Mouse (Mus musculus) forebrain, embryonic 12.5 days (tissue): ENCODE results near the gene Kmt5c. TPM values are rescaled to one million over a fixed set of nuclear protein-coding genes. Genes with fewer than 3 reads are reported as not detected.

Experiments
- ATAC-seq: fragments of 200-750 bp; cut with Nextera tagmentation; 2 replicates; pipeline ENCODE4 v1.8.0; 2017; ENCODE audit warnings: moderate TSS enrichment; ENCODE audit not compliant: low FRiP score
- H3K27ac ChIP-seq: fragments of 300-500 bp; sonication (generic); 2 replicates; pipeline ENCODE4 v1.5.1; 2016; ENCODE audit warnings: mild to moderate bottlenecking
- H3K27me3 ChIP-seq: fragments of 300-500 bp; sonication (generic); 2 replicates; pipeline ENCODE4 v1.6.1; 2016; ENCODE audit warnings: mild to moderate bottlenecking
- H3K36me3 ChIP-seq: fragments of 300-500 bp; sonication (generic); replicated peaks from 2 replicates; pipeline ENCODE4 v1.6.1; 2016; ENCODE audit warnings: mild to moderate bottlenecking
- H3K4me1 ChIP-seq: fragments of 300-500 bp; sonication (generic); 2 replicates; pipeline ENCODE4 v1.6.1; 2016
- H3K4me2 ChIP-seq: fragments of 300-500 bp; sonication (generic); 2 replicates; pipeline ENCODE4 v1.6.1; 2016; ENCODE audit warnings: mild to moderate bottlenecking, moderate library complexity
- H3K4me3 ChIP-seq: fragments of 300-500 bp; sonication (generic); replicated peaks from 2 replicates; pipeline ENCODE4 v1.5.1; 2016; ENCODE audit warnings: mild to moderate bottlenecking
- H3K9ac ChIP-seq: fragments of 300-500 bp; sonication (generic); 2 replicates; pipeline ENCODE4 v1.6.1; 2016; ENCODE audit warnings: mild to moderate bottlenecking
- H3K9me3 ChIP-seq: fragments of 300-500 bp; sonication (generic); 2 replicates; pipeline ENCODE4 v1.6.1; 2016
- WGBS: fragments of 180-500 bp; shearing (Covaris S2); methylation state at CpG from one replicate; pipeline ENCODE4 v1.1.7; 2016; 5-methylcytosine and 5-hydroxymethylcytosine counted together
- polyA plus RNA-seq: library from polyadenylated mRNA; unstranded; fragments of >200 nt; fragmentation: Nextera tagmentation; extraction: Ambion mirVana; gene quantifications from 2 replicates; pipeline ENCODE4 v1.2.1, GENCODE M21; 2016

The Kmt5c gene
- polyA plus RNA-seq, 1 experiment from 2014 or later: 78.9 TPM

DNA sequence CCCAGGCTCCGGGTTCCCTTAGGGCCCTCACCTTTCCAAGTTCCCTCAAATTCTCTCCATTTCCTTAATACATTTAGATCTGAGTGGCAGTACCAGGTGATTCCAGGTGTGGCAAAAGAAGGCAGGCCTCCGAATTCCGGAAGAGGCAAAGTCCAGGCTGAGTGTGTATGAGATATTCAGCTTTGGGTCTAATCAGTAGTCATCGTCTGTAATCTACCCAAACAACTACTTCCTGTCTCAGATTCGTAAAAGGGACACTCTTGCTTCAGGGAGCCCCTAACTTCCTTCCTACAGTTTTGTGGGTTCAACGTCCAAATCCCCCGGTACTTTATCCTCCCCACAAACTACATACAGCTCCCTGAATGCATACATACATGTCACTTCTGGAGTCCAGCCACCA is 14.7 kb upstream of the Kmt5c start, which contains the start of gene Tmem150b:
Gene Tmem150b, minus strand, starts transcription at position 81 of the 400 bp plus-strand sequence.
- no peaks in the 10 kb centered on the region for H3K36me3 ChIP-seq
- H3K27ac ChIP-seq: no peak within 1 kb of the TSS
- no peak for ATAC-seq
- no peak within 1 kb of the TSS for H3K4me3 ChIP-seq
- 88% methylated on average over 7 of the region's 7 CpGs for WGBS
- H3K4me1 ChIP-seq: no peaks in the 10 kb centered on the region; the same call in 1 of the 2 replicates
- H3K27me3 ChIP-seq: no peaks in the 10 kb centered on the region
- no peak within 1 kb of the TSS for H3K4me2 ChIP-seq
- no peaks in the 10 kb centered on the region; the same call in 1 of the 2 replicates for H3K9me3 ChIP-seq
- no peak within 1 kb of the TSS; the same call in 1 of the 2 replicates for H3K9ac ChIP-seq

DNA sequence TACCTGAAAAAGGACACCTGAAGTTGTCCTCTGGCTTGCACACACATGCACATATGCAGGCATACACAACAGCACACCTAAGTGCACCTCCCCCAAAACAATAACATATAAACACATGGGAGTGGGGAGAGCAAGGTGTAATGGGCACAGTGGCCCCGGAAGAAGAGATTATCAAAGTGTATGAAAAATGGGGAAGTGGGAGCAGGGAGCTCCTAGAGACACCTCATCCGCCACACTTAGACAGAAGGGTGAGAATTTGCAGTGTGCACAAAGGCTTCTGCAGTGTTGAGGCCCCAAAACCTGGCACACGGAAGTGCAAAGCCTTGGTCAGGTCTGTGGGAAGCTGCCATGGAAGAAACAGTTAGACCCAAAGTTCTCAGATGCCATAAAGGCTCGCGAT is 8.8 kb upstream of the Kmt5c start:
- WGBS: 87% methylated on average over 5 of the region's 5 CpGs
- Histone ChIP-seq H3K27me3 (0 out of 2 replicates have a peak, but pooled peaks cover 2% of the 10 kb centered on the region), H3K36me3 (no peaks in the 10 kb centered on the region), H3K4me2 (no peak overlapping the region), H3K4me3 (no peak overlapping the region), H3K9me3 (no peaks in the 10 kb centered on the region; the same call in 1 of the 2 replicates), H3K4me1 (no peaks in the 10 kb centered on the region), H3K9ac (no peak overlapping the region), H3K27ac (no peak overlapping the region)
- ATAC-seq: no peak

DNA sequence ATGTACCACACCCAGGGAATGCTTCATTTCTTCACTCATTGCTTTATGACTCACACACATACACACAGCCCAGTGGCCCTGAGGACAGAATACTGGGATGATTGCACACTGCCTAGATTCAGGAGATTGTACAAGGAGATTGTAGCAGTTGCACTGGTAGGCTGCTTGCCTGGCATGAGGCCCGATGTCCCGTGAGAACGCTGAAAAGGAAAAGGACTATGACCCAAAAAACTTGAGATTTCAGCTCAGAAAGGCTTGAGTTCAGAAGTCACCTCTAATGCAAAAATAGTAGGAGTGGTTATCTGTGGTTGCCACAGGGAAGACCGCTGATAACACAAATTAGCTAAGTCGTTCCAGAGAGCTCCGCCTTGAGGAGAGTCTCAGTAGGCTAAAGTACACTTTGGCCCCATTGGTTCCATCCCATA is 6.9 kb upstream of the Kmt5c start:
- WGBS: 74% methylated on average over 6 of the region's 6 CpGs

DNA sequence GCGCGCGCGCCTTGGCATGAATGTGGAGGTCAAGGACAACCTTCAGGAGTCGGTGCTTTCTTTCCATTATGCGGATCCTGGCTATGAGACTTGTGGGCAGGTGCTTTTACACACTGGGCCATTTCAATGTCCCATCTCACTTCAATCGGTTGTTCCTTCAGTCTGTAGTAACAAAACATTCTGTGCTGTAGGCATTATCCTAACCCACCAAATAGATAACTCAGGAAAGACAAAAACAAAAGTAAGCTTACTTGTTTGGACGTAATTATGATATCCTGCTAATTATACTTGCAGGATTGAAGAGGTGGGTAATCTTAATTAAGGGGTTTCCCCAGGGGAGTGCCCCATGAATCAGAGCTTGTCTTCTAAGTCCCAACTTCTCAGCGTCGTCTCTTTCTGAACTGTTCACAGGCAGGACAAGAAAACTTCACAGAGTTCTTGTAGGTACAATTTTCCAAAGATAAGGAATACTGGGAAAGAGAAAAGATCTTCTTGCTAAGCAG is 823 bp upstream of the Kmt5c start:
- H3K27ac ChIP-seq: peak overlapping the region; percentile 88
- no peaks in the 10 kb centered on the region for H3K9me3 ChIP-seq
- H3K9ac ChIP-seq: peak overlapping the region; percentile 36; the same call in 1 of the 2 replicates
- no peaks in the 10 kb centered on the region for H3K27me3 ChIP-seq
- 38% methylated on average over 10 of the region's 10 CpGs for WGBS
- H3K4me1 ChIP-seq: peaks cover 41% of the 10 kb centered on the region
- peak overlapping the region; percentile 57 for H3K4me2 ChIP-seq
- peak overlapping the region; percentile 73 for H3K4me3 ChIP-seq
- H3K36me3 ChIP-seq: peaks cover 13% of the 10 kb centered on the region
- ATAC-seq: no peak; the same call in 1 of the 2 replicates

More for the DNA sequence above, 6.9 kb upstream of the Kmt5c start:
- Histone ChIP-seq H3K4me3 (no peak overlapping the region), H3K36me3 (no peaks in the 10 kb centered on the region), H3K9me3 (no peaks in the 10 kb centered on the region; the same call in 1 of the 2 replicates), H3K9ac (no peak overlapping the region), H3K27me3 (0 out of 2 replicates have a peak, but pooled peaks cover 2% of the 10 kb centered on the region), H3K4me1 (no peaks in the 10 kb centered on the region), H3K4me2 (no peak overlapping the region), H3K27ac (no peak overlapping the region)
- ATAC-seq: no peak

DNA sequence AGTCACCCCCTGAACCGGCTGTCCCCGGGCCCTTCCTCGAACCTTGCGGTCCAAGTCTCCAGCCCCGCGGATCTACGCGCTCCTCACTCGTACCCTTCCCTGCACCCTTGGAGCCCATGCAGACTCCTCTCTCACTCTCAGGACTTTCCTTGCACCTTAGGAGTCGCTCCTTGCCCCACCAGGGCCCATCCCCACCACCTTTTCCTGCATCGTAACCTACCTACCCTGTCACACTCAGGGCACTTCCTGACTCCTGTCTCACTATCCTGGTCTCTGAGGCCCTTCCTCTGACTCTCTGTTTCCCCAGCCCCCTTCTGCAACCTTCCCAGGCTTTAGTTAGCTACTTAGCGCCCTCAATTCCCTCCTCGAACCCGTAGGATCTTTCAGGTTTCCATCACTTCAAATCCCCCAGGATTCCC is 403 bp downstream of the Kmt5c start:
- Histone ChIP-seq H3K4me1 (peaks cover 41% of the 10 kb centered on the region), H3K4me2 (peak overlapping the region; percentile 92), H3K9me3 (no peaks in the 10 kb centered on the region), H3K27ac (peak overlapping the region; percentile 93), H3K9ac (peak overlapping the region; percentile 94), H3K36me3 (peaks cover 14% of the 10 kb centered on the region), H3K27me3 (no peaks in the 10 kb centered on the region), H3K4me3 (peak overlapping the region; percentile 73)
- peak; percentile 46 for ATAC-seq
- under 1% methylated on average over 14 of the region's 14 CpGs for WGBS

DNA sequence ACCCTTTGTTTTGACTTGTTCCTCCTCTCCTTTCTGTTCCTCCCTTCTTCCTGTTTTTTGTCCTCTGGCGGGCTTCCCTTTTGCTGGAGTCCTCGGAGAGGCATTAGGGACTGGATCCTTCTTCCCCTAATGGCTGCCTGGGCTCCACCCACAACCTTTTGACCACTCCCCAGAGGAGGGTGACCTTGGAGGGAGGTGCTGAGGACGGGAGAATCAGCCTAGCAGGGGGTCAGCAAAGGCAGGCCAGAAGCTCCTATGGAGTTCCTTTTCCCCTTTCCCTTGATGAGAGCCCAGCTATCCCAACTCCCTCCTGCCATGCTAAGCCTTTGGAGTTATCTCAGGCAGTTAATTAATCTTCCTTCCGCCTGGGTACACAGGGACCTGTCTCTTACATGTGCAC is 1.2 kb downstream of the Kmt5c start:
- peaks cover 46% of the 10 kb centered on the region for H3K4me1 ChIP-seq
- ATAC-seq: no peak
- peak overlapping the region; percentile 73 for H3K4me3 ChIP-seq
- H3K27me3 ChIP-seq: no peaks in the 10 kb centered on the region
- H3K36me3 ChIP-seq: peaks cover 21% of the 10 kb centered on the region
- H3K4me2 ChIP-seq: peak overlapping the region; percentile 92
- 1% methylated on average over 4 of the region's 4 CpGs for WGBS
- peak overlapping the region; percentile 93 for H3K27ac ChIP-seq
- no peaks in the 10 kb centered on the region for H3K9me3 ChIP-seq
- H3K9ac ChIP-seq: peak overlapping the region; percentile 94

DNA sequence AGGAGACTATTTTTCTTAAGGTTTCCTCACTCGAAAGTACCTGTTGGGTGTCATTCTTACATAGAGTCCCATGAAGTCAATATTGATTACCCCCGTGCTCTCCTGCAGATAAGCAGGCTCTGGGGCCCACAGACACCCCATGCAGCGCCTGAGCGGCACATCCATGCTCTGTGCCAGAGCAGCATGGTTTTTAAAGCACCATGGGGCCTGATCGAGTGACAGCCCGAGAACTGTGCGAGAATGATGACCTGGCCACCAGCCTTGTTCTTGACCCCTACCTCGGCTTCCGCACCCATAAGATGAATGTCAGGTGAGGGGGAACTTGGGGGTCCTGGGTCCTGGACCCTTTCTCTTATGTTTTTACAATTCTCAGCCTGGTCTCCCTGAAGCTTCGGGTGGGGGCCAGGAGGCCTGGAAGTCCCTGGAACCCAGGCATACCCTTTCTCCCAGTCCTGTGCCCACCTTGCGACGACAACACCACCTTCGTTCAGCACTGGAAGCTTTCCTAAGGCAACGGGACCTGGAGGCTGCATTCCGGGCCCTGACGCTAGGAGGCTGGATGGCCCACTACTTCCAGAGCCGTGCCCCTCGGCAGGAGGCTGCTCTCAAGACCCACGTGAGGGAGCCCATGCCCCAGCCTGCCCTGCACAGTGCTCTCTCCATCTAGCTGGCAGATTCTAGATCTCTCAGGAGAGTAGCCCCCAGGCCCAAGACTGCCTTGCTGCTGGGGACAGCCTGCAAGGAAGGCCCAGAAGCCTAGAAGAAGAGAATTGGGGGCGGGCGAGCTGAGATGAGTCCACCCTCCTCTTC is 2.0 kb downstream of the Kmt5c start:
- no peak for ATAC-seq
- peak overlapping the region; percentile 92 for H3K4me2 ChIP-seq
- peaks cover 53% of the 10 kb centered on the region for H3K4me1 ChIP-seq
- H3K36me3 ChIP-seq: peaks cover 28% of the 10 kb centered on the region
- no peaks in the 10 kb centered on the region for H3K27me3 ChIP-seq
- peak overlapping the region; percentile 94 for H3K9ac ChIP-seq
- no peaks in the 10 kb centered on the region for H3K9me3 ChIP-seq
- 81% methylated on average over 21 of the region's 21 CpGs for WGBS
- H3K27ac ChIP-seq: peak overlapping the region; percentile 93
- no peak overlapping the region for H3K4me3 ChIP-seq

DNA sequence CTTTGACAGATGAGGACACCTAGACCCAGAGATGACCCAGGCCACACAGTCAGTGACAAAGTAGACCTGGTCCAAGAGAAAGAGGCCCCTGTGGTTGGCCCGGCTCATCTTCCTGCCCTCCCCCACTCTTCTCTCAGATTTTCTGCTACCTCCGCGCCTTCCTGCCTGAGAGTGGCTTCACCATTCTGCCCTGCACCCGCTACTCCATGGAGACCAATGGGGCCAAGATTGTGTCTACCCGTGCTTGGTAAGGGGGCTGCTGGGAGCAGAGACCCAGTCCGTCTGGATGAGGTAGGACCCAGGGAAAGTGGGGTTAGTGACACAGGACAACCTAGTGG is 2.5 kb downstream of the Kmt5c start:
- H3K4me1 ChIP-seq: peaks cover 53% of the 10 kb centered on the region
- no peak overlapping the region for H3K27ac ChIP-seq
- peak overlapping the region; percentile 92; the same call in 1 of the 2 replicates for H3K4me2 ChIP-seq
- H3K27me3 ChIP-seq: no peaks in the 10 kb centered on the region
- no peaks in the 10 kb centered on the region for H3K9me3 ChIP-seq
- WGBS: 85% methylated on average over 6 of the region's 6 CpGs
- H3K4me3 ChIP-seq: no peak overlapping the region
- H3K36me3 ChIP-seq: peaks cover 31% of the 10 kb centered on the region
- no peak for ATAC-seq
- H3K9ac ChIP-seq: no peak overlapping the region

DNA sequence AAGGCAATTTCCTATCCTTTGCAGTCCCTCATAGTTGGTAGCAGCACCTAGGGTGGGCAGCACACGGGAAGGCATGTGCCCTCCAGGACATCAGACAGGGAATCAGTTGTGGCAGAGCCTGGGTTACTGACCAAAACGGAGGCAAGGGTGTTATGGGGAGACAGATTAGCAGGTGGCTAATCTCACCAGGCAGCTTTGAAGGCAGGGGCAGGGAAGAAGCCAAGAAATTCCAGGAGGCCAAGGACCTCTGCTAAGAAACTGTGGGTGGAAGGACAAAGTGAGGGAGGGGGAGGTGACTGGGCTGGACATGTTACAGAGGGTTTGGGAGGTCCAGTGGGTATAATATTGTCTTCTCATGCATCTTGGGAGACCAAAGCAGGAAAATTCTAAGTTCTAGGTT is 3.4 kb downstream of the Kmt5c start:
- Histone ChIP-seq H3K4me2 (no peak overlapping the region), H3K9me3 (no peaks in the 10 kb centered on the region), H3K4me3 (no peak overlapping the region), H3K4me1 (peaks cover 53% of the 10 kb centered on the region), H3K27ac (no peak overlapping the region), H3K27me3 (no peaks in the 10 kb centered on the region), H3K36me3 (peaks cover 31% of the 10 kb centered on the region), H3K9ac (no peak overlapping the region)
- no peak for ATAC-seq
- 75% methylated on average over 2 of the region's 2 CpGs for WGBS

DNA sequence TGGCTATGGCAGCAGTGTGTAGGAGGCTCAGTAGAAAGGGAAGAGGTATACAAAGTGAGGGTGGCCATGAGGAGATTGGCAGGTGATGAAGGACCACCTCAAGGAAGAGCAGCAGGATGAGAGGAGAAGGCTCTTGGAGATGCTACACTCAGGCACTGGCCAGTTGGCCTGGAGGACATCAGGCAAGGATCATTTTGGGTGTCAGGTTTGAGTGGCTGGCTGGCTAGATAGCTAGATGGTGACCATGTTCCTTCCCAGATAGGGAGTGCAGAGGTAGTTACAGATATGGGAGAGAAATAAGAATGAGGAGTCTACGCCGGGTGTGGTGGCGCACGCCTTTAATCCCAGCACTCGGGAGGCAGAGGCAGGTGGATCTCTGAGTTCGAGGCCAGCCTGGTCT is 5.0 kb downstream of the Kmt5c start:
- no peak for ATAC-seq
- Histone ChIP-seq H3K27ac (no peak overlapping the region), H3K4me3 (no peak overlapping the region), H3K4me2 (no peak overlapping the region), H3K36me3 (peaks cover 34% of the 10 kb centered on the region), H3K9me3 (no peaks in the 10 kb centered on the region), H3K9ac (no peak overlapping the region), H3K27me3 (no peaks in the 10 kb centered on the region), H3K4me1 (peaks cover 44% of the 10 kb centered on the region)
- 98% methylated on average over 5 of the region's 6 CpGs for WGBS

DNA sequence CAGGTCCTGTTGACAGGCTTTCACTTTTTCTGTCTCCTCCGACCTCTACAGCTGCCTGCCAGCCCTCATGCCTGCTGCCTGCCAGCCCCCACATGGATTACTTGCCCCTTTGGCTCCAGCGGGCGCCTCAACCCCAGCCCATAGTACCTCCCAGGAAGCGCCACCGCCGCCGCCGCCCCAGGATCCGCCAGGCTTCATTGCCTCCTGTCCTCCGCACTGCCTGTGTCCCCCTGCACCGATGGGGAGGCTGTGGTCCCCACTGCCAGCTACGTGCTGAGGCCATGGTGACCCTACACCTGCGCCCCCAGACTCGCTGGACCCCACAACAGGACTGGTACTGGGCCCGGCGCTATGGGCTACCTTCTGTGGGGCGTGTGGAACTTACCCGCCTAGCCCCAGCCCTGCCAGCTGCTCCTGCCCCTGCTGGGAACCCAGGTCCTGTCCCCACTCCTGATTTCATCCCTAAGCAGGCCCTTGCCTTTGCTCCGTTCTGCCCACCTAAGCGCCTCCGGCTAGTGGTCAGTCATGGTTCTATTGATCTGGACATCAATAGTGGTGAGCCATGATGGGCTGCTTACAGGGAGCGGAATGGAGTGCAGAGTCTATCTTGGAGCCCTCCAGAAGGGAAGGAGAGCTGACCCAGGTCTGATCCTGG is 6.5 kb downstream of the Kmt5c start:
- WGBS: 84% methylated on average over 22 of the region's 22 CpGs
- no peak overlapping the region for H3K27ac ChIP-seq
- H3K36me3 ChIP-seq: peaks cover 34% of the 10 kb centered on the region
- no peaks in the 10 kb centered on the region for H3K9me3 ChIP-seq
- no peak for ATAC-seq
- no peak overlapping the region for H3K4me3 ChIP-seq
- H3K4me2 ChIP-seq: no peak overlapping the region
- no peaks in the 10 kb centered on the region for H3K27me3 ChIP-seq
- peaks cover 33% of the 10 kb centered on the region for H3K4me1 ChIP-seq
- H3K9ac ChIP-seq: no peak overlapping the region

DNA sequence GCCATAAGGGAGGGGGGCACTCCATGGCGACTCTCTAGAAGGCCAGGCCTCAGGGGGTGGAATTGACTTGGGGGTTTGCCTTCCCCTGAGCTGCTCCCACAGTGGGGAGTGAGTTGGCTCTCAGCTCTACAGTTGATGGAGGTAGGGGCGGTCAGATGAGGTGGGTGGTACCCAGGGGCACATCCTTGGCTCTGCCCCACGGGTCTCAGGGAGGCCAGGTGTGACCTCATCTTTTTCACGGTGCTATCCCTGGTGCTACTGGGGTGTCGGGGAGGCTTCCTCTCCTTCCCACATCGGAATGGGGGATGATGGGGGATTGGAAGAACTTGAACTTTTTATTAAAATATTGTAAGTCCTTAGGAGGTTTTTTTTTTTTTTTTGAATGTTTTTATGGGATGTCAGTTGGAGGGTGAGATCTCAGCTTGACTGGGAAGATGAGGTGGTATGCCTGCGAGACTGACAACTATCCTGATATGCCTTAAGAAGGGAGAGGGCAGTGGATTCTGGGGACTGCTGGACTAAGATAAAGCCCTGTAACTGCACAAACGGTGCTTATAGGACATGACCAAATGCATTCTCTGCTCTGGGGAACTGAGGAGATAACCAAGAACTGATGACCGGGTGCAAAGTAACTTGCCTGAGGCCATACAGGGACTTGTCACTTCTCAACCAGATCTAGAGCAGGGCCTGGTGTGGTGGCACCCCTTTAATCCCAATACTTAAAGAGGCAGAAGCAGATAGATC is 7.4 kb downstream of the Kmt5c start:
- ATAC-seq: no peak
- H3K27ac ChIP-seq: no peak overlapping the region
- WGBS: 75% methylated on average over 9 of the region's 9 CpGs

More for the DNA sequence above, 7.4 kb downstream of the Kmt5c start:
- Histone ChIP-seq H3K9ac (no peak overlapping the region), H3K9me3 (no peaks in the 10 kb centered on the region), H3K36me3 (peaks cover 30% of the 10 kb centered on the region), H3K4me1 (peaks cover 33% of the 10 kb centered on the region), H3K4me3 (no peak overlapping the region), H3K4me2 (no peak overlapping the region), H3K27me3 (0 out of 2 replicates have a peak, but pooled peaks cover under 1% of the 10 kb centered on the region)
